Mouse (Mus musculus): ENCODE measurements around the gene Snupn.

GRCm38 (mm10) chr9:56930556-56930955 lies 20.1 kb upstream of the Snupn start:
- no peak for TF ChIP-seq CTCF (IDR thresholded peaks at IDR 0.05; ENCODE audit: insufficient read depth, low read depth, low read length)
- TF ChIP-seq POLR2A (IDR thresholded peaks at IDR 0.05; ENCODE audit: insufficient read depth, low read depth, low read length) = no peak
